Mouse (Mus musculus): Measurements from ENCODE around the gene Fndc7. TPM values are rescaled to one million over a fixed set of nuclear protein-coding genes. Genes with fewer than 3 reads are reported as not detected.

The Fndc7 gene
- polyA plus RNA-seq, 1 experiment from 2014 or later: 0.05 TPM

GRCm38 (mm10) chr3:108902934-108903333, 13.1 kb upstream of the Fndc7 start:
- ATAC-seq (ENCODE audit: insufficient number of reproducible peaks, insufficient read depth, low FRiP score, low read depth): no peak
- WGBS: 92% methylated on average over 6 of the region's 6 CpGs
- H3K27me3 ChIP-seq (ENCODE audit: control insufficient read depth, insufficient read depth, low read length): no peaks in the 10 kb centered on the region
- no peak overlapping the region for H3K9ac ChIP-seq (ENCODE audit: low read length)
- no peak overlapping the region for H3K4me3 ChIP-seq (ENCODE audit: control insufficient read depth in 1 of 2, insufficient read depth in 1 of 2, low read depth in 1 of 2, low read length in 2 of 2)
- no peaks in the 10 kb centered on the region for H3K9me3 ChIP-seq (ENCODE audit: control insufficient read depth, low read length)
- no peaks in the 10 kb centered on the region for H3K4me1 ChIP-seq (ENCODE audit: control insufficient read depth in 2 of 2, insufficient read depth in 2 of 2, low read length in 2 of 2)
- no peak overlapping the region for H3K4me2 ChIP-seq (ENCODE audit: low read length)
- H3K36me3 ChIP-seq (ENCODE audit: control insufficient read depth, insufficient read depth, low read length): peaks cover 67% of the 10 kb centered on the region
- H3K27ac ChIP-seq (replicated peaks in 1 of 2; ENCODE audit: control insufficient read depth in 1 of 2, insufficient read depth in 1 of 2, low read depth in 2 of 2, low read length in 2 of 2): no peak overlapping the region

- Histone ChIP-seq H3K27ac (replicated peaks in 1 of 2; ENCODE audit: control insufficient read depth in 1 of 2, insufficient read depth in 1 of 2, low read depth in 2 of 2, low read length in 2 of 2) (no peak overlapping the region), H3K9me3 (ENCODE audit: control insufficient read depth, low read length) (no peaks in the 10 kb centered on the region), H3K9ac (ENCODE audit: low read length) (no peak overlapping the region), H3K4me2 (ENCODE audit: low read length) (no peak overlapping the region), H3K4me3 (ENCODE audit: control insufficient read depth in 1 of 2, insufficient read depth in 1 of 2, low read depth in 1 of 2, low read length in 2 of 2) (no peak overlapping the region), H3K27me3 (ENCODE audit: control insufficient read depth, insufficient read depth, low read length) (no peaks in the 10 kb centered on the region), H3K36me3 (ENCODE audit: control insufficient read depth, insufficient read depth, low read length) (peaks cover 58% of the 10 kb centered on the region), H3K4me1 (ENCODE audit: control insufficient read depth in 2 of 2, insufficient read depth in 2 of 2, low read length in 2 of 2) (no peaks in the 10 kb centered on the region)
- WGBS: 47% methylated on average over 2 of the region's 2 CpGs
- ATAC-seq (ENCODE audit: insufficient number of reproducible peaks, insufficient read depth, low FRiP score, low read depth): no peak
Measured at GRCm38 (mm10) chr3:108902038-108902437, 12.2 kb upstream of the Fndc7 start.

GRCm38 (mm10) chr3:108900681-108901080, 10.9 kb upstream of the Fndc7 start:
- no peak overlapping the region for H3K4me2 ChIP-seq (ENCODE audit: low read length)
- H3K9ac ChIP-seq (ENCODE audit: low read length): no peak overlapping the region
- no peak overlapping the region; a peak in 1 of 4 replicates for H3K27ac ChIP-seq (replicated peaks in 1 of 2; ENCODE audit: control insufficient read depth in 1 of 2, insufficient read depth in 1 of 2, low read depth in 2 of 2, low read length in 2 of 2)
- H3K36me3 ChIP-seq (ENCODE audit: control insufficient read depth, insufficient read depth, low read length): peaks cover 45% of the 10 kb centered on the region
- no peaks in the 10 kb centered on the region for H3K27me3 ChIP-seq (ENCODE audit: control insufficient read depth, insufficient read depth, low read length)
- ATAC-seq (ENCODE audit: insufficient number of reproducible peaks, insufficient read depth, low FRiP score, low read depth): no peak
- no peaks in the 10 kb centered on the region for H3K4me1 ChIP-seq (ENCODE audit: control insufficient read depth in 2 of 2, insufficient read depth in 2 of 2, low read length in 2 of 2)
- WGBS: 80% methylated on average over 5 of the region's 5 CpGs
- H3K4me3 ChIP-seq (ENCODE audit: control insufficient read depth in 1 of 2, insufficient read depth in 1 of 2, low read depth in 1 of 2, low read length in 2 of 2): no peak overlapping the region
- H3K9me3 ChIP-seq (ENCODE audit: control insufficient read depth, low read length): no peaks in the 10 kb centered on the region

GRCm38 (mm10) chr3:108900147-108900546, 10.3 kb upstream of the Fndc7 start:
- Histone ChIP-seq H3K4me1 (ENCODE audit: control insufficient read depth in 2 of 2, insufficient read depth in 2 of 2, low read length in 2 of 2) (no peaks in the 10 kb centered on the region), H3K27me3 (ENCODE audit: control insufficient read depth, insufficient read depth, low read length) (no peaks in the 10 kb centered on the region), H3K4me3 (ENCODE audit: control insufficient read depth in 1 of 2, insufficient read depth in 1 of 2, low read depth in 1 of 2, low read length in 2 of 2) (no peak overlapping the region), H3K9ac (ENCODE audit: low read length) (no peak overlapping the region), H3K36me3 (ENCODE audit: control insufficient read depth, insufficient read depth, low read length) (peaks cover 39% of the 10 kb centered on the region), H3K9me3 (ENCODE audit: control insufficient read depth, low read length) (no peaks in the 10 kb centered on the region), H3K27ac (replicated peaks in 1 of 2; ENCODE audit: control insufficient read depth in 1 of 2, insufficient read depth in 1 of 2, low read depth in 2 of 2, low read length in 2 of 2) (no peak overlapping the region), H3K4me2 (ENCODE audit: low read length) (no peak overlapping the region)
- no peak for ATAC-seq (ENCODE audit: insufficient number of reproducible peaks, insufficient read depth, low FRiP score, low read depth)
- WGBS: 89% methylated on average over 3 of the region's 3 CpGs

GRCm38 (mm10) chr3:108898640-108899039, 8.8 kb upstream of the Fndc7 start:
- no peak overlapping the region for H3K4me3 ChIP-seq (ENCODE audit: control insufficient read depth in 1 of 2, insufficient read depth in 1 of 2, low read depth in 1 of 2, low read length in 2 of 2)
- no peak overlapping the region for H3K9ac ChIP-seq (ENCODE audit: low read length)
- 94% methylated on average over 4 of the region's 4 CpGs for WGBS
- H3K27ac ChIP-seq (replicated peaks in 1 of 2; ENCODE audit: control insufficient read depth in 1 of 2, insufficient read depth in 1 of 2, low read depth in 2 of 2, low read length in 2 of 2): no peak overlapping the region
- no peaks in the 10 kb centered on the region for H3K4me1 ChIP-seq (ENCODE audit: control insufficient read depth in 2 of 2, insufficient read depth in 2 of 2, low read length in 2 of 2)
- peaks cover 24% of the 10 kb centered on the region for H3K36me3 ChIP-seq (ENCODE audit: control insufficient read depth, insufficient read depth, low read length)
- H3K27me3 ChIP-seq (ENCODE audit: control insufficient read depth, insufficient read depth, low read length): no peaks in the 10 kb centered on the region
- H3K4me2 ChIP-seq (ENCODE audit: low read length): no peak overlapping the region
- ATAC-seq (ENCODE audit: insufficient number of reproducible peaks, insufficient read depth, low FRiP score, low read depth): no peak
- H3K9me3 ChIP-seq (ENCODE audit: control insufficient read depth, low read length): no peaks in the 10 kb centered on the region

GRCm38 (mm10) chr3:108892914-108893313, 3.1 kb upstream of the Fndc7 start:
- no peak overlapping the region for H3K9ac ChIP-seq (ENCODE audit: low read length)
- no peaks in the 10 kb centered on the region for H3K9me3 ChIP-seq (ENCODE audit: control insufficient read depth, low read length)
- H3K27ac ChIP-seq (replicated peaks in 1 of 2; ENCODE audit: control insufficient read depth in 1 of 2, insufficient read depth in 1 of 2, low read depth in 2 of 2, low read length in 2 of 2): no peak overlapping the region
- no peaks in the 10 kb centered on the region for H3K27me3 ChIP-seq (ENCODE audit: control insufficient read depth, insufficient read depth, low read length)
- H3K4me1 ChIP-seq (ENCODE audit: control insufficient read depth in 2 of 2, insufficient read depth in 2 of 2, low read length in 2 of 2): no peaks in the 10 kb centered on the region
- no peak overlapping the region for H3K4me2 ChIP-seq (ENCODE audit: low read length)
- no peak overlapping the region for H3K4me3 ChIP-seq (ENCODE audit: control insufficient read depth in 1 of 2, insufficient read depth in 1 of 2, low read depth in 1 of 2, low read length in 2 of 2)
- 58% methylated on average over 4 of the region's 4 CpGs for WGBS
- no peaks in the 10 kb centered on the region for H3K36me3 ChIP-seq (ENCODE audit: control insufficient read depth, insufficient read depth, low read length)
- ATAC-seq (ENCODE audit: insufficient number of reproducible peaks, insufficient read depth, low FRiP score, low read depth): no peak

GRCm38 (mm10) chr3:108892080-108892479, 2.3 kb upstream of the Fndc7 start:
- no peak overlapping the region for H3K4me2 ChIP-seq (ENCODE audit: low read length)
- no peak overlapping the region for H3K9ac ChIP-seq (ENCODE audit: low read length)
- WGBS: 76% methylated on average over 1 of the region's 1 CpGs

GRCm38 (mm10) chr3:108887618-108887975, 2.2 kb downstream of the Fndc7 start:
- H3K9ac ChIP-seq (ENCODE audit: low read length): no peak overlapping the region
- no peaks in the 10 kb centered on the region for H3K27me3 ChIP-seq (ENCODE audit: control insufficient read depth, insufficient read depth, low read length)
- no peaks in the 10 kb centered on the region for H3K9me3 ChIP-seq (ENCODE audit: control insufficient read depth, low read length)
- no peak overlapping the region for H3K4me2 ChIP-seq (ENCODE audit: low read length)
- no peaks in the 10 kb centered on the region for H3K36me3 ChIP-seq (ENCODE audit: control insufficient read depth, insufficient read depth, low read length)
- peaks cover 11 to 27% of the 10 kb centered on the region in 2 experiments for H3K4me1 ChIP-seq (ENCODE audit: control insufficient read depth in 2 of 2, insufficient read depth in 2 of 2, low read length in 2 of 2)
- ATAC-seq (ENCODE audit: insufficient number of reproducible peaks, insufficient read depth, low FRiP score, low read depth): no peak
- H3K4me3 ChIP-seq (ENCODE audit: control insufficient read depth in 1 of 2, insufficient read depth in 1 of 2, low read depth in 1 of 2, low read length in 2 of 2): no peak overlapping the region
- WGBS: 85% methylated on average over 3 of the region's 3 CpGs
- no peak overlapping the region for H3K27ac ChIP-seq (replicated peaks in 1 of 2; ENCODE audit: control insufficient read depth in 1 of 2, insufficient read depth in 1 of 2, low read depth in 2 of 2, low read length in 2 of 2)

More at GRCm38 (mm10) chr3:108892080-108892479, 2.3 kb upstream of the Fndc7 start:
- H3K36me3 ChIP-seq (ENCODE audit: control insufficient read depth, insufficient read depth, low read length): no peaks in the 10 kb centered on the region
- H3K27ac ChIP-seq (replicated peaks in 1 of 2; ENCODE audit: control insufficient read depth in 1 of 2, insufficient read depth in 1 of 2, low read depth in 2 of 2, low read length in 2 of 2): no peak overlapping the region
- no peaks in the 10 kb centered on the region for H3K27me3 ChIP-seq (ENCODE audit: control insufficient read depth, insufficient read depth, low read length)
- no peak overlapping the region for H3K4me3 ChIP-seq (ENCODE audit: control insufficient read depth in 1 of 2, insufficient read depth in 1 of 2, low read depth in 1 of 2, low read length in 2 of 2)
- no peak for ATAC-seq (ENCODE audit: insufficient number of reproducible peaks, insufficient read depth, low FRiP score, low read depth)
- no peaks in the 10 kb centered on the region for H3K9me3 ChIP-seq (ENCODE audit: control insufficient read depth, low read length)
- H3K4me1 ChIP-seq (ENCODE audit: control insufficient read depth in 2 of 2, insufficient read depth in 2 of 2, low read length in 2 of 2): peaks cover 0 to 2% of the 10 kb centered on the region in 2 experiments; a peak in 2 of 4 replicates

Measured in heart, embryonic 14.5 days (tissue).